Mouse (Mus musculus): Measurements from ENCODE around the gene Clp1. TPM values are rescaled to one million over a fixed set of nuclear protein-coding genes. Genes with fewer than 3 reads are reported as not detected.

Gene Clp1
- polyA plus RNA-seq, 1 experiment from 2014 or later, result 20.7 TPM

DNA sequence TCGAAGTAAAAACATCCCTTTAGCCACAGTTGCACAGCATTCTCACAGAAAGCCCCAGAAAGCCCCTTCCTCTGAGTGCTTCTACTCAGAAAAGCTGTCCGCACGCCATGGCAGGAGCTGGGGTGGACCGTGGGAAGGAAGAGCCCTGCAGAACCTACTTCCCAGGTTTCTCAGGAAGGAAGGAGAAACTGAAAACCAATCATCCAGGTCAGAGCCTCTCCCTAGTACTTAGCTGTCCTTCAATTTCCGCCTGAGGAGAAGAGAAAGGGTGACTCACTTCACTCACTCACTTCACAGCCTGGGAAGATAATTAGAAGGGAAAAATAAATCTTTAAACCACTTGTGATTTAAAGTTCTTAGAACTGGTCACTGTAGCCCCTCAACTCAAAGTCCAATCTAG is 22.8 kb downstream of the Clp1 start:
- Histone ChIP-seq H3K4me3 (no peak overlapping the region), H3K27me3 (no peaks in the 10 kb centered on the region), H3K4me2 (no peak overlapping the region), H3K9ac (no peak overlapping the region), H3K4me1 (replicated peaks) (peaks cover 22% of the 10 kb centered on the region), H3K9me3 (no peaks in the 10 kb centered on the region), H3K27ac (replicated peaks) (no peak overlapping the region), H3K36me3 (peaks cover 30% of the 10 kb centered on the region)
- 84% methylated on average over 5 of the region's 5 CpGs for WGBS
- ATAC-seq (ENCODE audit: low FRiP score, low read depth), result no peak

DNA sequence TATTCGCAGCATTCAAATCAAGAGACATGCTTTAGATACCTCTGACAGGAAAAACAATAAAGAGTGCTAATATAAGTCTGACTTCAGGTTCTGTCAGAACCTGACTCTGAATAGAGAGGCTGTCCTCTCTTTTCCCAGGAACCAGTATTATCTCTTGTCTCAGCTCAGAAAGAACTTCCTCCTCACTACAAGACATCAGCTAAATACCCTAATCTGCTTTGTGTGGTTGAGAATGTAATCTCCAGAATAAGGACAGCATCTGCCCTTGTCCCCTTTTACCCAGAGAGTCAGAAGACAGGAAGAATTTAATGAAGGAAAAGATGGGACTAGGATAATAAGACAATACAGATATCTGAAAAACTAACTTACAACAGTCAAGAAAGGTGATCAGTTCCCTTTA is 23.7 kb downstream of the Clp1 start:
- Histone ChIP-seq H3K36me3 (peaks cover 27% of the 10 kb centered on the region), H3K4me3 (no peak overlapping the region), H3K9me3 (no peaks in the 10 kb centered on the region), H3K9ac (no peak overlapping the region), H3K4me2 (no peak overlapping the region), H3K27me3 (no peaks in the 10 kb centered on the region), H3K4me1 (replicated peaks) (peaks cover 16% of the 10 kb centered on the region), H3K27ac (replicated peaks) (no peak overlapping the region)
- 97% methylated on average over 1 of the region's 1 CpGs for WGBS
- ATAC-seq (ENCODE audit: low FRiP score, low read depth), result no peak

DNA sequence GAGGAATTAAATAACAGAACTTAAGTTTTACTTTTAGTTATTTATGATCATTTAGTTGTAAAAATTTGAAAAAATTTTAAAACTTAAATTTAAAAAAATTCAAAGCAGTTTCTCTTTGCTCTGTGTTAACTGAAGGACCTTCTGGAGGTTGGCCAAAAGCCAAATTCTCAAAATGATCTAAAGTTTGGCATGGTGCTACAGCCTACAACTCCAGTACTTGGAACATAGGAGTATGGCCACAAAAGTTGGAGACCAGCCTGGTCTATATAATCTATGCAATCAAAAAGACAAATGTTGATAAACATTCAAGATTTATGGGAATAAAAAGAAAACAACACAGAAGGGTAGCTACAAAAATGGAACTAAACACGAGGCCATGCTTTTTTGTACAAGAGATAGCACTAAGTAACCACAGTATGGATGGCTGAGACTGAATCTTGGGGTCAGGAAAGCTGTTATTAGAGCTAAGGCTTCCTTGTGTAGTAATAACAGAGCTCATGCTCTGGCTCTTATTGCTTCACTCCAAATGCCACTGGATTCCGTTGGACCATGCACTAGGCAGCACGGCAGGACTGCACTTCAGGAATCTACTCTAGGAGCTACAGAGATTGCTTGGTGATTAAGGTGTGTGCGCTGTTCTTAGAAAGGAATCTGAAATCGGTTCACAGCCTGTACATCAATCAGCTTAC is 32.0 kb downstream of the Clp1 start:
- peaks cover 63% of the 10 kb centered on the region for H3K36me3 ChIP-seq
- H3K27ac ChIP-seq (replicated peaks), result no peak overlapping the region
- H3K4me2 ChIP-seq, result no peak overlapping the region
- no peak for ATAC-seq (ENCODE audit: low FRiP score, low read depth)
- H3K9ac ChIP-seq, result no peak overlapping the region
- H3K4me3 ChIP-seq, result no peak overlapping the region
- no peaks in the 10 kb centered on the region for H3K27me3 ChIP-seq
- no peaks in the 10 kb centered on the region for H3K9me3 ChIP-seq
- 95% methylated on average over 5 of the region's 5 CpGs for WGBS
- no peaks in the 10 kb centered on the region for H3K4me1 ChIP-seq (replicated peaks)

DNA sequence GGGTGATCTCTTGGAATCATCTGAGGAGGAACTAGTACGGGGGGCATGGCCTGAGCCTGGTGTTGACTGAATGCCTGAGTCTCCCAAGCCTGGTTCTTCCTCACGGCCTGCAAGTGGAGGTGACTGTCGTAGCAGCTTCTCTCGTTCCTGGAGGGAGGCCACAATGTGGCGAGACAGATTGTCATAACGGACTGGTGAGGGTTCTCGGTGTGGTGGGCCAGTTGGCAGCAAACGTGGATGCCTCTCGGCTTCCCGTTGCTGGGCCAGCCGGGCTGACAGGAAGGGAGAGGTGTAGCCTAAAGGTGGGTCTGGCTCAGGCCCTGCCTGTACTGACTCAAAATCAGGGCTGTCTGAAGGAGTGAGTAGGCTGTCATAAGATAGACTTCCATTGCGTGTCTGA is 37.1 kb downstream of the Clp1 start:
- 89% methylated on average over 12 of the region's 12 CpGs for WGBS
- Histone ChIP-seq H3K27ac (replicated peaks) (no peak overlapping the region), H3K9me3 (no peaks in the 10 kb centered on the region), H3K36me3 (peaks cover 89% of the 10 kb centered on the region), H3K9ac (no peak overlapping the region), H3K4me3 (no peak overlapping the region), H3K27me3 (no peaks in the 10 kb centered on the region), H3K4me2 (no peak overlapping the region), H3K4me1 (replicated peaks) (no peaks in the 10 kb centered on the region)
- ATAC-seq (ENCODE audit: low FRiP score, low read depth), result no peak; the same call in 1 of the 2 replicates

DNA sequence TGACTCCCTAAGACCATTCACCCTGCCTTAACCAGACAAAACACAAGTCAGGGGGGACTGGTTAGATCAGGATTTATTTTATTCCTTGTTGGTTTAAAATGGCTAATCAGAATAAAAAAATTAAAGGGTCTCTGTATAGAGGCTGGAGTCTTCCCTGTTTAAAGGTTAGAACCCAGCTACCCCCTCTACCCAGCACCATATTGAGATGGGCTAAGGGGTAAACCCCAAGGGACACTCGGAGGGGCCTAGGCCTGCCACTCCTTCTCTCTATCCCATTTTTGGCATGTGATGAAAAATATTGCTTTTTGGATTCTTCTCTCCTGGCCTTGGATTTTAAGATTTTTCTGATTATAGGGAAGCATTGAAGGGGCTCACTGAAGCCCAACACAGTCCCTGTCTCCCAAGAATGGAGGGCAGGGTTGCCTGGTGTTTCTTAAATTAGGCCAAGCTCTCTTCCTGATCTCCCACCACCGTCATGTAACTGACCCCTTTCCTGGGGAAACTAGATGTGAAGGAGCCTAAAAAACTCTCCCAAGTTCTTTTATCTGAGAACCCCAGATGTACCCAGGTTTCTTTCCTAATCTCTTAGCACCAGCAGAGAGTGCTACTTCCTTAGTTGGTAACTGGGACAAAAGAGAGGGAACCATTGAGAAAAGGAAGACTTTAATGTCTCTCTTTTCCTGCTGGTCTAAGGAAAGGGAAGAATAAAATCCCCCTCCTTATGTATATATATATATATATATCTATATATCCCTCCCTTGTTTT is 38.9 kb downstream of the Clp1 start:
- no peaks in the 10 kb centered on the region for H3K9me3 ChIP-seq
- peaks cover 78% of the 10 kb centered on the region for H3K36me3 ChIP-seq
- WGBS, result 79% methylated on average over 2 of the region's 2 CpGs
- no peak overlapping the region for H3K9ac ChIP-seq
- H3K4me2 ChIP-seq, result no peak overlapping the region
- no peak overlapping the region for H3K27ac ChIP-seq (replicated peaks)
- no peaks in the 10 kb centered on the region for H3K4me1 ChIP-seq (replicated peaks)
- no peaks in the 10 kb centered on the region for H3K27me3 ChIP-seq
- no peak overlapping the region for H3K4me3 ChIP-seq
- no peak for ATAC-seq (ENCODE audit: low FRiP score, low read depth)

DNA sequence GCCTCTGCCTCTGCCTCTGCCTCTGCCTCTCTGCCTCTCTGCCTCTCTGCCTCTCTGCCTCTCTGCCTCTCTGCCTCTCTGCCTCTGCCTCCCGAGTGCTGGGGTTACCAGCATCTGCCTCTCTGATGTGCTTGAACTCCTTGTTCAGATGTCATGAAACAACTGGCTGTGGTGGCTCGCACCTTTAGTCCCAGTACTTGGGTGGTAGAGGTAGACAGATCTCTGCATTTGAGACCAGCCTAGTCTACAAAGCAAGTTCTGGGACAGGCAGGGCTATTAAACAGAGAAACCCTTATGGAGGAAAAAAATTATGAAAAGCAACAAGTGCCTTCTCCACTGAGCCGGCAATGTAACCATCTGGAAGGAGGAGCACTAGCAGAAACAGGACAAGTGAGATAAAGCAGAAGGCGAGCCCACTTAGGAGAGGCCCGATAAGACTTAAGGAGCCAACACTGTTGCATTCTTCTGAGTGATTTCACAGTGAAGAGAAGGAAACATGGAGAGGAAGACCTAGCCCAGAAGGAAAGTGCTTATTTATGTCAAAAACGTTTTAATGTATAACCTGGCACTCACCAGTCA is 44.5 kb downstream of the Clp1 start:
- Histone ChIP-seq H3K9ac (no peak overlapping the region), H3K4me2 (no peak overlapping the region), H3K27ac (replicated peaks) (no peak overlapping the region), H3K9me3 (no peaks in the 10 kb centered on the region), H3K4me3 (no peak overlapping the region), H3K4me1 (replicated peaks) (peaks cover 13% of the 10 kb centered on the region), H3K36me3 (peaks cover 31% of the 10 kb centered on the region), H3K27me3 (no peaks in the 10 kb centered on the region)
- 91% methylated on average over 6 of the region's 6 CpGs for WGBS
- ATAC-seq (ENCODE audit: low FRiP score, low read depth), result no peak

DNA sequence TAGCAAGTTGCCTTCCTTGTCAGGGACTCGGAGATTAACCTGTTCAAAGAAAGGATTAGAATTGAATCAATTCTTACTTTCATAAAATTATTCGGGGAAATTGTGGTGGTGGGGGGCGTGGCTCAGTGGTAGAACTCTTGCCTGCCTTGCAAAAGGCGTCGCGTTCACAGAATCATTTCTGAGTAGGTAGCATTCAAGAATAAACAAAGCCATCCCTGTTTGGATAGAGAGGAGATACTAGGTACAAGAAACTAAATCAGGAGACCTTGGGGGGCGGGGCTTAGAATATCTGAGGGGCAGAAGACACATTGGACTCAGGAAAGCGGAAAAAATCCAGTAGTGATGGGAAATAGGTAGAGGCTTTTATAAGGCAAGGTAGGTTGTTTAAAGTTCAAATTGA is 48.1 kb downstream of the Clp1 start, which contains the start of gene Tmx2:
Tmx2 (minus strand) TSS at position 125 of the 400 bp plus-strand sequence.
- Histone ChIP-seq H3K9ac (peak within 1 kb of the TSS; percentile 77), H3K4me2 (peak within 1 kb of the TSS; percentile 65), H3K27me3 (no peaks in the 10 kb centered on the region), H3K36me3 (peaks cover 22% of the 10 kb centered on the region), H3K9me3 (no peaks in the 10 kb centered on the region), H3K4me1 (replicated peaks) (peaks cover 29% of the 10 kb centered on the region), H3K27ac (replicated peaks) (peak within 1 kb of the TSS; percentile 85), H3K4me3 (peak within 1 kb of the TSS; percentile 97)
- no peak for ATAC-seq (ENCODE audit: low FRiP score, low read depth)
- 19% methylated on average over 8 of the region's 8 CpGs for WGBS

DNA sequence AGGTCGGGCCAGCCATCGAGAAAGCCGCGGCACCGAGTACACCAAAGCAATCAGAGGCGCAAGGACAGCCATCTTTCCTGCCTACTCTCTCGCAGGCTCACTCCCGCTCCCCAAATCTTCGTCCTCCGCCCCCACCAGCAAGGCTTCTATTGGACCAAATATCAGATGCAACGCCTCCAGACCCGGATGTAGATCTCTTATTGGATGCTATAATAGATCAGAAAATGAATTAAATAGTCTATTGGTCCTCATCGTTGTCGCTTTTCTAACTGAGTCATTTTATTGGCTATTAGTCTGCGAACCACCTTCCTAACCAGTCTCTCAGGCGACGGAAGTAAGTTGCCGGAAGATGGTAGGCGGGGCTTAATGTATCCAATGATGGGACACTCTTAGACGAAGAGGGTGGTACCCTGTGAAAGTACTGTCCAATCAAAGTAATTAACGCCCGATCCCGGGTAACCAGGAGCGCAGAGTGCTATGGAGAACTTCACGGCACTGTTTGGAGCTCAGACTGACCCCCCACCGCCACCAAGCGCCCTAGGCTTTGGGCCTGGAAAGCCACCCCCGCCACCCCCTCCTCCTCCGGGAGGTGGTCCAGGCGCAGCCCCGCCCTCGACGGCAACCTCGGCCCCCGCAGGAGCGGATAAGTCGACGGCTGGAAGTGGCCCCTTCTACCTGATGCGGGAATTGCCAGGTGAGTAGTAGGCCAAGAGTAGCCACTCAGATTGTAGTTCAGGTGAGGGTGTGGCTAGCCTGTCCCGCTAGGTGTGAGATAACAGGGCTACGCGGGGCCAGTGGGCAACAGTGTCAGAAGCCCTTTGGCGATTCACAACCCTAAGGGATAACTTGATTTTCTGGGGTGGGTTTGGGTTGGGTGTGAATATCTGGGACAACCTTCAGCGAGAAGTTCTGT is 48.9 kb downstream of the Clp1 start, which contains the start of the genes Gm28635 and Med19:
Gm28635 (minus strand) TSS at position 74 of the 913 bp plus-strand sequence.
Med19 (plus strand) TSS at position 435 of the 913 bp plus-strand sequence.
- Histone ChIP-seq H3K9ac (peak within 1 kb of the TSS; percentile 84), H3K27ac (replicated peaks) (peak within 1 kb of the TSS; percentile 85), H3K4me2 (peak within 1 kb of the TSS; percentile 65), H3K4me3 (peak within 1 kb of the TSS; percentile 97), H3K4me1 (replicated peaks) (peaks cover 29% of the 10 kb centered on the region), H3K36me3 (peaks cover 28% of the 10 kb centered on the region), H3K27me3 (no peaks in the 10 kb centered on the region), H3K9me3 (no peaks in the 10 kb centered on the region)
- WGBS, result under 1% methylated on average over 44 of the region's 44 CpGs
- ATAC-seq (ENCODE audit: low FRiP score, low read depth), result peak; percentile 100

DNA sequence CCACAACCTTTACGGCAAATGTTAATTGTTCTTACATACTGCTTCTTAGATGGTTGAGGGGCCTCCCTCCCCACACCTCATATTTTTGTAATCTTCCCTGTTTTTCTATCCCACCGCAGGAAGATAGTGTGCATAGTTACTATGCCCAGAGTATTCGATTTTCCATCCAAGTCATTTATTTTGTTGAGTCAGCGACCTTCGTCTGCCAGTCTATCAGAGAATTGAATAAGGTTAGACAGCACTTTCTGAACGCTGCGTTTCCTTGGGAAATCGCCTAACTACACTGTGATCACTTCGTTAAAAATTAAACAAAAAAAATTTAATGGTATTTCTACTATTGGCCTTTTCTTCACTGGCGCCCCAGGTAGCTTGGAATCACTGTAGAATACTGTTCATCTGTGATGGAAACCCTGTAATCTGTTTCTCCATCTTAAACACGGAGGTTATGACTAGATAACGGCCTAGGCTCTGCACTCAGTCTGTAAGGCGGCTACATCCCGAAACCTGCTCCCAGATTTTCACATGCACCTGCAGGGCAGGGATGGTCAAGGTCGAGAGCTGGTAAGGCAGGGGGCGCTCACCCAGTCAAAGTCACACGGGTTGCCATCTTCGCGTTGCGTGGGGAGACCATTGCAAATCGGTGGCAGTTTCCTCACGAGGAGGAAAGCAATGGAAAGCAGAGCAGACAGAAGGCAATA is 49.7 kb downstream of the Clp1 start:
- Histone ChIP-seq H3K27ac (replicated peaks) (peak overlapping the region; percentile 85), H3K4me1 (replicated peaks) (peaks cover 29% of the 10 kb centered on the region), H3K27me3 (no peaks in the 10 kb centered on the region), H3K9me3 (no peaks in the 10 kb centered on the region), H3K4me2 (peak overlapping the region; percentile 63), H3K4me3 (peak overlapping the region; percentile 97), H3K36me3 (peaks cover 36% of the 10 kb centered on the region), H3K9ac (peak overlapping the region; percentile 84)
- 9% methylated on average over 22 of the region's 22 CpGs for WGBS
- peak; percentile 73 for ATAC-seq (ENCODE audit: low FRiP score, low read depth)

Data from hindbrain, embryonic 15.5 days (tissue).